Mouse (Mus musculus): Measurements from ENCODE around the gene Hps4.

DNA sequence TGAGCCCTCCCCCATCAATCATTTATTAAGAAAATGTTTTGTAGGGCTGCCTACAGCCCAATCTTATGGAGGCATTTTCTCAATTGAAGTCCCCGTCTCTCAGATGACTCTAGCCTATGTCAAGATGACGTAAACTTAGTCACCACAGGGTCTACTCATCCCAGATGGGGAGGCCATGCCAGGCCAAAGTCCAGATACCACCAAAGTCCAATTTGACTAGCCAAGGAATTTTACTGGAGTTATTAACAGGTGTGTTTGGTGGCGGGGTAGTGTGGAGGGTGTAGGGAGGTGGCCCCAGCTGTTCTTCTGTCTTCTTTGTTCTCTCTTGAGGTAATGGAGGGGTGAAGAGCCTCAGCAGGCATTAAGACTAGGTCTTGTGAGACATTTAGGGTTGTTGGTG is 17.2 kb downstream of the Hps4 start:
- TF ChIP-seq POLR2A (IDR thresholded peaks at IDR 0.05; ENCODE audit: extremely low read depth, insufficient read depth, low read length) (no peak), CTCF (IDR thresholded peaks at IDR 0.05; ENCODE audit: extremely low read depth, insufficient read depth, low read length) (no peak)
